Mouse (Mus musculus): Measurements from ENCODE around the gene Arpc5l. TPM values are rescaled to one million over a fixed set of nuclear protein-coding genes. Genes with fewer than 3 reads are reported as not detected.

The Arpc5l gene
- polyA plus RNA-seq, 2 experiments: 61.7 to 116 TPM

DNA sequence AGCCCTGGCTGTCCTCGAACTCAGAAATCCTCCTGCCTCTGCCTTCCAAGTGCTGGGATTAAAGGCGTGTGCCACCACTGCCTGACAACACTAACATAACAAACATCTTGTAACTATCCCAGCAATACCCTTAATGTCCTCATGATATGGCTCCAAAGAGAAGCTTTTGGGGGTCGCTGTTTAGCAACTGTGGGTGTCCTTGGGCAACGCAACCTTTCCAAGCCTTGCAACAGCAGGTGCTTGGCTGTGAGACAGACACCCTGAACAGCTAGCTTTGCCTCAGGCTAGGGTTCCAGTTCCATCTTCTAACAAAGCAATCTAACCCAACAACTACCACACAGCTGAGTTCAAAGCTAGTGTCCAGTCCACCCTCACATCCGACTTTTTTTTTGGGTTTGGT lies 1.6 kb upstream of the Arpc5l start:
- H3K27ac ChIP-seq (replicated peaks; ENCODE audit: low read depth, low read length): no peak overlapping the region
- ATAC-seq (ENCODE audit: low FRiP score, low read depth) (no peak), DNase-seq (ENCODE audit: low spot score) (no peak)
- peak overlapping the region; percentile 76 for H3K4me3 ChIP-seq (replicated peaks; ENCODE audit: low read length)
- TF ChIP-seq POLR2A (IDR thresholded peaks at IDR 0.05; ENCODE audit: borderline replicate concordance, extremely low read depth, insufficient read depth, insufficient read length): no peak
- H3K36me3 ChIP-seq (ENCODE audit: control insufficient read depth, insufficient read depth, low read length): peaks cover 45% of the 10 kb centered on the region
- 64% methylated on average over 5 of the region's 5 CpGs for WGBS
- H3K4me2 ChIP-seq (replicated peaks; ENCODE audit: low read depth, low read length, severe bottlenecking): peak overlapping the region; percentile 65
- H3K9ac ChIP-seq (ENCODE audit: low read depth, low read length, severe bottlenecking): peak overlapping the region; percentile 83
- no peaks in the 10 kb centered on the region for H3K27me3 ChIP-seq (ENCODE audit: control insufficient read depth, insufficient read depth, low read length)
- peaks cover 24% of the 10 kb centered on the region for H3K4me1 ChIP-seq (ENCODE audit: control insufficient read depth, insufficient read depth, low read length)
- H3K9me3 ChIP-seq (ENCODE audit: control insufficient read depth, low read length): no peaks in the 10 kb centered on the region

DNA sequence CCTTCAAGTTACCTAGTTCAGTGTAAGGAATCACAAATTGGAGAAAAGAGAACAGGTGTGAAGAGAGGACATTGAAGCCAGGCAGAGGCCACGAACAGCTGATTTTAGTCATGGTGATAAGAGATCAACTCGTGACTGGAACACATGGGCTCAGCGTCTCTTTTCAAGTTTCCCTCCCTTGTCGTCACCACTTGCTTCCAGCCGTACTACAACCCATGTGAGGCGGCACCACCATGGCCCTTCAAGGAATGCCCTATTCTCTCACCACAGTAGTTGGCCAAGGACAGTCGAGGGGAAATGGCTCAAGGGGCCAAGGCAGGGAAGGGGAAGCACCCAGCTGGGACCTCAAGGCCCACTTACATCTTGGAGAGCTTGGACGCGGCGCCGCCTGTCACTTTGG lies 776 bp upstream of the Arpc5l start:
- under 1% methylated on average over 11 of the region's 11 CpGs for WGBS
- Histone ChIP-seq H3K4me1 (ENCODE audit: control insufficient read depth, insufficient read depth, low read length) (peaks cover 32% of the 10 kb centered on the region), H3K4me2 (replicated peaks; ENCODE audit: low read depth, low read length, severe bottlenecking) (peak overlapping the region; percentile 65), H3K9me3 (ENCODE audit: control insufficient read depth, low read length) (no peaks in the 10 kb centered on the region), H3K4me3 (replicated peaks; ENCODE audit: low read length) (peak overlapping the region; percentile 76), H3K36me3 (ENCODE audit: control insufficient read depth, insufficient read depth, low read length) (peaks cover 45% of the 10 kb centered on the region), H3K9ac (ENCODE audit: low read depth, low read length, severe bottlenecking) (peak overlapping the region; percentile 83), H3K27me3 (ENCODE audit: control insufficient read depth, insufficient read depth, low read length) (no peaks in the 10 kb centered on the region), H3K27ac (replicated peaks; ENCODE audit: low read depth, low read length) (peak overlapping the region; percentile 77)
- ATAC-seq (ENCODE audit: low FRiP score, low read depth) (no peak), DNase-seq (ENCODE audit: low spot score) (no peak)
- TF ChIP-seq POLR2A (IDR thresholded peaks at IDR 0.05; ENCODE audit: borderline replicate concordance, extremely low read depth, insufficient read depth, insufficient read length): no peak

DNA sequence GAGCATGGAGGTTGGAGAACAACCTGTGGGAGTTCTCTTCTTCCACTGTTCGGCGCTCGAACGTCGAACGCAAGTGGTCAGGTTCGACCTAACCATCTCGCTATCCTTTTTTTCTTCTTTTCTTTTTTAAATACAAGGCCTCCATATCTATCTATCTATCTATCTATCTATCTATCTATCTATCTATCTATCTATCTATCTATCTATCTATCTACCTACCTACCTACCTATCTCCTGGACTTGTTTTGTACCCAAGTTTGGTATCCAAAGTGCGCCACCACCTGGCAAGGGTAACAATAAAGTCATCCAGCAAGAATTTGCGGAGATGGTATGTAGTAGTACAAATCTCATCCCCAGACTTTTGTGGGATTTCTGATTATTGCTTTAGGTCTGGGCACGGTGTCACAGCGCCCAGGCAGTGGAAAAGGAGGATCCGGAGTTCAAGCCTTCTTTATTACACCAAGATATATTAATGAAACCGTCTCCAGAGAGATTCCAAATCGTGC lies 479 bp downstream of the Arpc5l start, which contains the start of gene Rpl35:
Gene Rpl35, minus strand, starts transcription at position 51 of the 506 bp plus-strand sequence.
- peaks cover 34% of the 10 kb centered on the region for H3K36me3 ChIP-seq (ENCODE audit: control insufficient read depth, insufficient read depth, low read length)
- H3K27ac ChIP-seq (replicated peaks; ENCODE audit: low read depth, low read length): peak within 1 kb of the TSS; percentile 77
- TF ChIP-seq POLR2A (IDR thresholded peaks at IDR 0.05; ENCODE audit: borderline replicate concordance, extremely low read depth, insufficient read depth, insufficient read length): no peak
- 14% methylated on average over 15 of the region's 15 CpGs for WGBS
- H3K4me3 ChIP-seq (replicated peaks; ENCODE audit: low read length): peak within 1 kb of the TSS; percentile 76
- H3K4me2 ChIP-seq (replicated peaks; ENCODE audit: low read depth, low read length, severe bottlenecking): peak within 1 kb of the TSS; percentile 65
- ATAC-seq (ENCODE audit: low FRiP score, low read depth): no peak
- peaks cover 34% of the 10 kb centered on the region for H3K4me1 ChIP-seq (ENCODE audit: control insufficient read depth, insufficient read depth, low read length)
- no peak for DNase-seq (ENCODE audit: low spot score)
- no peaks in the 10 kb centered on the region for H3K9me3 ChIP-seq (ENCODE audit: control insufficient read depth, low read length)
- peak within 1 kb of the TSS; percentile 83 for H3K9ac ChIP-seq (ENCODE audit: low read depth, low read length, severe bottlenecking)
- H3K27me3 ChIP-seq (ENCODE audit: control insufficient read depth, insufficient read depth, low read length): no peaks in the 10 kb centered on the region

DNA sequence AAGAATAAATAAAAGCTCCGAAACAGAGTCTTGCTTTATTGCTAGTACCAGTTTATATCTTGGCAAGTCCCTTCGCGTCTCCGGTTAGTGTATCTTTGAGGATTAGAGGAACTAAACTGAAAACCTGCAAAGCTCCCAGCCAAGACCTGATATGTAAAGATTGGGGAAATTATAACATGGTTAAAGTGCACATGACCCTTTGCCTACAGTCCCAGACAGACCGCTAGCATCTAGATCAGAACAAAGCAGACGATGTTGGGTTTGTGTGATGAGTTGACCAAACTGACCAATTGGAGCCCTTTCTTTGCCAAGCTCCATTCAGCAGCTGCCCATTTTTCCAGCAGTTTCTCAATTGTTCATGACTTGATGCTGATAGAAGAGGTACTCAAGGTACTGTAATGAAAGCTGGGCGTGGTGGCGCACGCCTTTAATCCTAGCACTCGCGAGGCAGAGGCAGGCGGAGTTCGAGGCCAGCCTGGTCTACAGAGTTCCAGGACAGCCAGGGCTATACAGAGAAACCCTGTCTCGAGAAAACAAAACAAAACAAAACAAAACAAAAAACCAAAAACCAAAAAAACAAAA lies 1.1 kb downstream of the Arpc5l start:
- 91% methylated on average over 14 of the region's 14 CpGs for WGBS
- Histone ChIP-seq H3K36me3 (ENCODE audit: control insufficient read depth, insufficient read depth, low read length) (peaks cover 28% of the 10 kb centered on the region), H3K4me2 (replicated peaks; ENCODE audit: low read depth, low read length, severe bottlenecking) (peak overlapping the region; percentile 62), H3K27me3 (ENCODE audit: control insufficient read depth, insufficient read depth, low read length) (no peaks in the 10 kb centered on the region), H3K4me1 (ENCODE audit: control insufficient read depth, insufficient read depth, low read length) (peaks cover 34% of the 10 kb centered on the region), H3K27ac (replicated peaks; ENCODE audit: low read depth, low read length) (no peak overlapping the region), H3K9me3 (ENCODE audit: control insufficient read depth, low read length) (no peaks in the 10 kb centered on the region), H3K9ac (ENCODE audit: low read depth, low read length, severe bottlenecking) (no peak overlapping the region), H3K4me3 (replicated peaks; ENCODE audit: low read length) (peak overlapping the region; percentile 76)
- no peak for DNase-seq (ENCODE audit: low spot score)
- no peak for ATAC-seq (ENCODE audit: low FRiP score, low read depth)
- no peak for TF ChIP-seq POLR2A (IDR thresholded peaks at IDR 0.05; ENCODE audit: borderline replicate concordance, extremely low read depth, insufficient read depth, insufficient read length)

DNA sequence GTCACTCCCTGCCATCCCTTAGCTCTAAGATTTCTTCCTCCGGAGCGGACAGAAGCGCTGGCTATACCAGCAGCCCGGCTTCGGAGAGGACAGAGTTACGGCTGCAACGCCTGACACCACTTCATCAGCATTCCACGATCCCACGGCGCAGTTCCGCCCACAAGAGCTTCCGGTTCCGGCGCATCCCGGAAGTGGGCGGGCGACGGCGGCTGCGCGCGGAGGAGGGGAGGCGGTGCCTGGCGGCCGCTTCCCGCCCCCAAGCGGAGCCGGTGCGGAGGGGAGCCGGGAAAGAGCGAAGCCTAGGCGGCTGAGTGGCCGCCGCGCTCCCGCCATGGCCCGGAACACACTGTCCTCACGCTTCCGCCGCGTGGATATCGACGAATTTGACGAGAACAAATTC lies 2.7 kb downstream of the Arpc5l start:
- peak overlapping the region; percentile 82 for H3K27ac ChIP-seq (replicated peaks; ENCODE audit: low read depth, low read length)
- DNase-seq (ENCODE audit: low spot score): peak; percentile 90
- H3K4me1 ChIP-seq (ENCODE audit: control insufficient read depth, insufficient read depth, low read length): peaks cover 34% of the 10 kb centered on the region
- H3K4me2 ChIP-seq (replicated peaks; ENCODE audit: low read depth, low read length, severe bottlenecking): peak overlapping the region; percentile 62
- H3K9me3 ChIP-seq (ENCODE audit: control insufficient read depth, low read length): no peaks in the 10 kb centered on the region
- peak; percentile 69; the same call in 1 of the 2 replicates for TF ChIP-seq POLR2A (IDR thresholded peaks at IDR 0.05; ENCODE audit: borderline replicate concordance, extremely low read depth, insufficient read depth, insufficient read length)
- WGBS: under 1% methylated on average over 42 of the region's 44 CpGs
- H3K36me3 ChIP-seq (ENCODE audit: control insufficient read depth, insufficient read depth, low read length): peaks cover 23% of the 10 kb centered on the region
- peak; percentile 87 for ATAC-seq (ENCODE audit: low FRiP score, low read depth)
- H3K9ac ChIP-seq (ENCODE audit: low read depth, low read length, severe bottlenecking): peak overlapping the region; percentile 90
- peak overlapping the region; percentile 86 for H3K4me3 ChIP-seq (replicated peaks; ENCODE audit: low read length)
- H3K27me3 ChIP-seq (ENCODE audit: control insufficient read depth, insufficient read depth, low read length): no peaks in the 10 kb centered on the region

Data from limb, embryonic 14.5 days (tissue).